Mouse (Mus musculus) olfactory bulb, adult 2 months (tissue): Measurements from ENCODE around the gene Sv2c.

Experiments
- CTCF ChIP-seq: fragments of 200-500 bp; IDR thresholded peaks from 2 replicates; pipeline ENCODE4 v1.5.1; 2012; ENCODE audit warnings: low read depth, mild to moderate bottlenecking, low read length, moderate library complexity; ENCODE audit not compliant: insufficient read depth
- POLR2A ChIP-seq: fragments of 200-500 bp; IDR thresholded peaks from 2 replicates; pipeline ENCODE4 v1.6.1; 2012; ENCODE audit warnings: mild to moderate bottlenecking, low read depth, low read length, moderate library complexity; ENCODE audit not compliant: insufficient read depth

GRCm38 (mm10) chr13:95997294-95997693, 135.1 kb downstream of the Sv2c start:
- TF ChIP-seq CTCF (no peak), POLR2A (no peak)
